Mouse (Mus musculus) heart, adult 9 months (tissue): ENCODE measurements at regions not wholly inside any gene's neighbourhood (a gene's known extent, or its start where the extent isn't known, plus 50 kb on each side); places are given as distances from the start of the nearest gene placed in this dataset.

ENCODE experiments used
- DNase-seq, 2 experiments: peaks; one replicate each; pipeline ENCODE4 v3.0.0; 2022; ENCODE audit warnings: low spot score in 2 of 2

DNA sequence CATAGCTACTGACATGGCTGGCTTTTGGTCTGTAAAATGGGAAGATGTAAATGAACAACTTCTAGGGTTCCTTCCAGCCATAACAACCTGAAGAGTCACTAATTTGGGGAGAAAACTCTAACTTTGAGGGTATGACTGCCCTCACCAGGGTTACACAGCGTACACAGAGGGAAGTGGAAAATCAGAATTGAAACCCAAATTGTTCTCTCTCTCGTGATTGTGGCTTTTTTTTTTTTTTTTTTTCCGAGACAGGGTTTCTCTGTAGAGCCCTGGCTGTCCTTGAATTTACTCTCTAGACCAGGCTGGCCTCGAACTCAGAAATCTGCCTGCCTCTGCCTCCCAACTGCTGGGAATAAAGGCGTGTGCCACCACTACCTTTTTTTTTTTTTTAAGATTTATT, 80.4 kb upstream of the Pmfbp1 start:
- no peak for DNase-seq

- no peak for DNase-seq
Observed at GRCm38 (mm10) chr8:109415315-109415714, 78.5 kb upstream of the Pmfbp1 start.

DNA sequence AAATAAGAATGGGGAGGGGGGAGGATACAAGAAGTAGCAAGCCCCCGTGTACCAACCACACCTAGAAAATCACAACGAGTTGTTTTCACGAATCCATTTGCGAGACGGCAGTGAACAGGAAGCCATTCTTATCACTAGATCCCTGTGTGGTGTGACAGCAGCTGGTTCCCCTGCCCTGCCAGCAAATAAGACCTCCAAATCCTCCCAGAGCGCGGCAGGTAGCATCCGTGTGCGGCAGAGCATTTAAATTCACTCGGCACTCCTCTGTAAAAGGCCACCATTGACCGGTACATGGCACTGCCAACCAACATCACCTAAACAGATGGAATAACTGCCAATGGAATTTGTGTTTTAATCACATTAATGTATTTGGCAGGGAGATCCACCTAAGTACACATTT, 77.9 kb upstream of the Pmfbp1 start:
- DNase-seq: no peak

- no peak for DNase-seq
Observed at GRCm38 (mm10) chr8:109416327-109417100, 77.3 kb upstream of the Pmfbp1 start.

DNA sequence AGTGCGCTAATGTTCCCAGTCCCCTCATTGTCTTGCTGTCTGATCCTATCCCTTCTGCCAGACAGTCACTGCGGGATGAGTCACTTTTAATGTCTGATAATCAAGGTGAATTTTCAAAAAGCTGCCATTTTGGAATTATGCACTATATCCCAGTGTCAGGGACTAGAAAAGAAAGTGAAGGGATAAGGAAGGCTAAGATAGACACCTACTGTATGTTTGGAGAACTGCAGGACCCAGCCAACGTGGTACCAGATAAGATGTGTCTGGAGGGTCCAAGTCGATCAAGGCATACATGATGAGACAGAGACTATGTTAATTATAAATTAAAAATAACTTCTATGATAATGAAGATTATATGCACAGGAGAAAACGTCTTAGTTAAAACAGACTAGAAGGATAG, 76.6 kb upstream of the Pmfbp1 start:
- DNase-seq: no peak

GRCm38 (mm10) chr8:109417971-109418370, 75.9 kb upstream of the Pmfbp1 start:
- no peak for DNase-seq

DNA sequence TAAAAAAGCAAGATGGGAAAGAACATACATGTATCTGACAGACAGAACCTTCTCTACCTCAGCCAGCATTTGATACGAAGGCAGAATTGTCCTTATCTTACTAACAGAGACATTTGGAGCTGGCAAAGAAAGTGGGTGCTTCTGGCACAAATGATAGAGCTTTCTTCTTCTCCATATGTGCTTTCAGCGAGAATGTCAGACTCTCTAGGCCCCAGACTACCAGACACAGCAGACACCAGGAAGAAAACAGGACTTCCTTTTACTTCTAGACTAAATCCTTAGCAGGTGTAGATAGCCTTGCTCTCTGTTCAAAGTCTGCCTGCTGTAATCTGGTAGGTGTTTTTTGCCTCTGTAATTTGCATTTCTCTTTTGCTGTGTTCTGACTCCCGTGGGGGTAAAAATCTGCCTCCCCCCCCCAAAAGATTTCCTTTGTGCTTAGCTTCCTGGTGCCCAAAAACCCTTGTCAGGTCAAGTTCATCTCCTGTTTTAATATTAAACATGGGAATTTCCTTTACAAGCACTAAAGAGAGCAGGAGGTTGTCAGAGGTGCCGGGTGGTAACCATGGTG, 74.7 kb upstream of the Pmfbp1 start:
- DNase-seq: no peak

DNA sequence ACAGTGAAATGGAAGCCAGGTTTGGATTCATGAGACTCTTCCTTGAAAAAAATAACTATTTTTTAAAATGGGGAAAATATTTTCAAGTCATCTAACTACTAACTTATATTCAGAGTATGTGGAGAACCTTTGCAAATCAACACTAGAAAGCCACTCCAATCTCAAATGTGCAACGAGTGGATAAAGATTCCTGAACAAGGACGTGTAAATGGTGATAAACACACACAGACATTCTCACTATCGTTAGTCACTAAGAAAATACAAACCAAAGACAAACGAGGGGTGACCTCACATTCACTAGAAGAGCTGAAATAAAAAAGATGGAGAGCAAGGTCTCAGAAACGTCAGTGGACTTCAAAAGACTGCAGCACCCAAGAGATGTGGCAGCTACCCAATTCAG, 69.8 kb upstream of the Pmfbp1 start:
- no peak for DNase-seq

DNA sequence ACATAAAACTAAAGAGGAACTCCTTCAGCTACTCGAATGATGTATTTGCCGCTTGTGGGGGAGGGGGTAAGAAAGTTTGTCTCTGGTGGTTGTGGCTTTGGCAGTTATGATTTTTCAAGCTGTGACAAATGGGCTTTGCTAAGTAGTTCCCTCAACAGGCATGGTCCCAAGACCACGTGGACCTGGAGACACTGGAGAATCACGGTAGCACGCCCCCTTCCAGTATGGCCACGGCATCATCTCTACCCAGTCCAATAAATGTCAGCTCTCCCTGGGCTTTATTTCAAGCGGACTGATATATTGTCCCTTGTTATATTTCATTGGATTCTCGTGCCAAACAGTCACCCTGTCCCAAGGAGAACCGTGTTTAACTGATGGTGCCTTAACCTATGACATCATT, 65.3 kb upstream of the Pmfbp1 start:
- no peak for DNase-seq

DNA sequence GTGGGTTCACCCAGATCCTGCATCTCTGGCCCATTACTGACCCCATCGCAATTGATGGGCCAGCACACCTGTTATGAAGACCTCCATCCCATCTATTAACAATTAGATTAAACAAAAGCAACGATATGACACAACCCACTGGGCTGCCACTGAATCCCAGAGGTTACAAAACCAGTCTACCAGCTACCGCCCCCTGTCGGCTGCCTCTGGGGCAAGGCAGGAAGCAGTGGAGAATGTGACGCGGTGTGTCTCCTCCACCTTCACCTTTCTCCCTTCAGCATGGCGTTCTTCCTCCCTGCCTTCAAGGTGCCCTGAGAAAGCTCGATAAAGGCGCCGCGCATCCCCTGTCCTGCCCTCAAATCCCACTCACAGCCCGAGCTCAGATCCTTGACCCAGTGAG, 59.3 kb upstream of the Pmfbp1 start:
- no peak for DNase-seq

GRCm38 (mm10) chr8:109436056-109436455, 57.8 kb upstream of the Pmfbp1 start:
- no peak for DNase-seq

DNA sequence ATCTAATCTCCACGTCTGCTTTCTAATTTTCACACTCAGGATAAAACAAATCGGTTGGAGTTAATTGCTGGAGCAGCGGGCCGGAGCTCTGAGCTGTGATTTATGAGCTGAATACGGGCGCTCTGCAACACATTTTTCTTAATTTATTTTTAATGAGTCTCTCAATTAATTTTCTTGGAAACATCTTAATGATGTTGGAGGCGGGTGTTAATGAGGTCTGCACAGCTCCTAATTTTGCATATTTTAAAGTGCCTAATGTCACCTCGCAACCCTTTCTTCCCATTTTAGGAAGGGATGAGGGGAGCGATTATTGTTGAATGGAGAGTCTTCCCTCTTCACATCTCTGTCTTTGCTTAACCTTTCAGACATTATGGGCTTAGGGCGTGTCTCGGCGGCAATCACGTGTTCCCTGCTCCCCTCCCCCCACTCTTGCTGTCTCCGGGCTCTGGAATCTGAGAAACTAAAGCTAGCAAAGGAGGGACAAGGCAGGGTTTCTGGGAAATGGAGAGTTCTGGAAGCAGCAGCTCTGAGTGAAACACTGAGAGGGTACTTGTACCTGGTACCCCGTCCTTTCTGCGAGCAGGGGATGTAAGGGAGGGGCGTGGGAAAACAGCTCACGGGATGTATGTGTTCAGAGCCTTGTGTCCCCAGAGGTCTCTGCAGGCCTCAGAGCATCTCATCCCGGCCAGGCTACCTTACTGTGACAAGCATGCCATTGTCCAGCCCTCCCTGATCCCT, 56.8 kb upstream of the Pmfbp1 start:
- no peak for DNase-seq

- DNase-seq: no peak
Observed at GRCm38 (mm10) chr8:109438531-109438930, 55.3 kb upstream of the Pmfbp1 start.
